Mouse (Mus musculus) ES-Bruce4 (cell line): ENCODE data around the gene Chst12. TPM values are rescaled to one million over a fixed set of nuclear protein-coding genes. Genes with fewer than 3 reads are reported as not detected.
A peak's percentile ranks its signal among the peaks of the same experiment; 100 is the strongest.

ENCODE experiments used
- H3K27ac ChIP-seq: 2 replicates; pipeline ENCODE4 v1.5.1; 2012; ENCODE audit warnings: low read length, inconsistent platforms; ENCODE audit not compliant: insufficient read depth
- H3K27me3 ChIP-seq: 2 replicates; pipeline ENCODE4 v1.6.1; 2012; ENCODE audit warnings: mild to moderate bottlenecking, low read length, inconsistent platforms; ENCODE audit not compliant: control insufficient read depth, poor library complexity, insufficient read depth, severe bottlenecking
- H3K36me3 ChIP-seq: 2 replicates; pipeline ENCODE4 v1.6.1; 2012; ENCODE audit warnings: inconsistent platforms, mild to moderate bottlenecking, low read length, moderate library complexity; ENCODE audit not compliant: control insufficient read depth, poor library complexity, insufficient read depth, severe bottlenecking
- H3K4me1 ChIP-seq: one replicate; pipeline ENCODE4 v1.8.1; 2011; ENCODE audit warnings: low read length; ENCODE audit not compliant: control insufficient read depth, insufficient read depth
- H3K4me3 ChIP-seq: 2 replicates; pipeline ENCODE4 v1.5.1; 2011; ENCODE audit warnings: low read depth, mild to moderate bottlenecking, low read length
- H3K9ac ChIP-seq: 2 replicates; pipeline ENCODE4 v1.6.1; 2012; ENCODE audit warnings: low read depth, mild to moderate bottlenecking, inconsistent platforms; ENCODE audit not compliant: poor library complexity, severe bottlenecking
- H3K9me3 ChIP-seq: replicated peaks from 2 replicates; pipeline ENCODE4 v1.6.1; 2012; ENCODE audit warnings: mild to moderate bottlenecking, low read length, inconsistent platforms; ENCODE audit not compliant: control insufficient read depth, poor library complexity, insufficient read depth, severe bottlenecking
- CTCF ChIP-seq: IDR thresholded peaks from one replicate; pipeline ENCODE4 v1.8.1; 2011; ENCODE audit warnings: low read depth, low read length
- EP300 ChIP-seq: IDR thresholded peaks from 2 replicates; pipeline ENCODE4 v1.6.1; 2011; ENCODE audit warnings: low read depth, low read length; ENCODE audit not compliant: insufficient read depth
- POLR2A ChIP-seq: IDR thresholded peaks from one replicate; pipeline ENCODE4 v1.8.1; 2011; ENCODE audit warnings: low read length; ENCODE audit not compliant: insufficient read depth
- polyA plus RNA-seq: library from polyadenylated mRNA; stranded (reverse); fragments of >200 nt; gene quantifications from 2 replicates; pipeline ENCODE4 v1.2.4, GENCODE M21; 2011; ENCODE audit warnings: low read depth; ENCODE audit not compliant: missing spikeins, insufficient read depth, insufficient read length

Chst12 gene
- polyA plus RNA-seq, 1 experiment, result 18.5 TPM

GRCm38 (mm10) chr5:140566271-140566670 is 60.9 kb downstream of the Chst12 start:
- H3K36me3 ChIP-seq, result no peaks in the 10 kb centered on the region
- H3K27ac ChIP-seq, result no peak overlapping the region
- peaks cover 13% of the 10 kb centered on the region for H3K4me1 ChIP-seq
- TF ChIP-seq POLR2A, result no peak
- TF ChIP-seq CTCF, result no peak
- no peak for TF ChIP-seq EP300
- no peak overlapping the region for H3K4me3 ChIP-seq
- H3K27me3 ChIP-seq, result no peaks in the 10 kb centered on the region
- H3K9ac ChIP-seq, result no peak overlapping the region
- H3K9me3 ChIP-seq, result no peaks in the 10 kb centered on the region

- Histone ChIP-seq H3K4me3 (peak overlapping the region; percentile 47), H3K9me3 (no peaks in the 10 kb centered on the region), H3K27ac (peak overlapping the region; percentile 21)
These were observed 62.0 kb downstream of the Chst12 start for GRCm38 (mm10) chr5:140567321-140567720.

GRCm38 (mm10) chr5:140567751-140568150 is 62.4 kb downstream of the Chst12 start:
- Histone ChIP-seq H3K36me3 (no peaks in the 10 kb centered on the region), H3K4me3 (no peak overlapping the region), H3K27me3 (no peaks in the 10 kb centered on the region), H3K9me3 (no peaks in the 10 kb centered on the region), H3K27ac (peak overlapping the region; percentile 20), H3K4me1 (peaks cover 13% of the 10 kb centered on the region), H3K9ac (no peak overlapping the region)
- no peak for TF ChIP-seq EP300

More at GRCm38 (mm10) chr5:140567321-140567720, 62.0 kb downstream of the Chst12 start:
- Histone ChIP-seq H3K4me1 (peaks cover 13% of the 10 kb centered on the region), H3K9ac (no peak overlapping the region), H3K27me3 (no peaks in the 10 kb centered on the region), H3K36me3 (no peaks in the 10 kb centered on the region)
- TF ChIP-seq CTCF, result no peak
- TF ChIP-seq POLR2A, result peak; percentile 97
- peak; percentile 87 for TF ChIP-seq EP300

GRCm38 (mm10) chr5:140568321-140568970 is 63.1 kb downstream of the Chst12 start:
- no peaks in the 10 kb centered on the region for H3K36me3 ChIP-seq
- H3K27me3 ChIP-seq, result no peaks in the 10 kb centered on the region
- H3K9me3 ChIP-seq, result no peaks in the 10 kb centered on the region
- H3K4me3 ChIP-seq, result no peak overlapping the region
- H3K4me1 ChIP-seq, result peaks cover 13% of the 10 kb centered on the region
- H3K27ac ChIP-seq, result peak overlapping the region; percentile 3
- no peak overlapping the region for H3K9ac ChIP-seq
- TF ChIP-seq CTCF (peak; percentile 72), EP300 (no peak)

- Histone ChIP-seq H3K4me3 (no peak overlapping the region), H3K9ac (no peak overlapping the region), H3K4me1 (peaks cover 13% of the 10 kb centered on the region), H3K9me3 (no peaks in the 10 kb centered on the region), H3K36me3 (no peaks in the 10 kb centered on the region), H3K27ac (no peak overlapping the region), H3K27me3 (no peaks in the 10 kb centered on the region)
- TF ChIP-seq CTCF (no peak), POLR2A (no peak), EP300 (no peak)
These were observed 63.8 kb downstream of the Chst12 start for GRCm38 (mm10) chr5:140569032-140569595.

- H3K9ac ChIP-seq, result no peak overlapping the region
- TF ChIP-seq CTCF (peak; percentile 48), POLR2A (no peak), EP300 (no peak)
- no peaks in the 10 kb centered on the region for H3K27me3 ChIP-seq
- H3K27ac ChIP-seq, result no peak overlapping the region
- no peaks in the 10 kb centered on the region for H3K9me3 ChIP-seq
- H3K4me1 ChIP-seq, result peaks cover 13% of the 10 kb centered on the region
- H3K4me3 ChIP-seq, result no peak overlapping the region
- no peaks in the 10 kb centered on the region for H3K36me3 ChIP-seq
These were observed 65.0 kb downstream of the Chst12 start for GRCm38 (mm10) chr5:140570223-140570870.
